Mouse (Mus musculus) kidney, postnatal 4 days (tissue): ENCODE results near the gene Atp23.
"Not testable (repeated sequence)": the region's sequence is repeated elsewhere in the genome, so short reads cannot be mapped to it uniquely, and the experiment has no call there.

Experiments
- DNase-seq, 2 experiments: peaks; one replicate each; pipeline ENCODE4 v3.0.0; 2021; ENCODE audit warnings: mixed read lengths in 2 of 2

Atp23 gene

DNA sequence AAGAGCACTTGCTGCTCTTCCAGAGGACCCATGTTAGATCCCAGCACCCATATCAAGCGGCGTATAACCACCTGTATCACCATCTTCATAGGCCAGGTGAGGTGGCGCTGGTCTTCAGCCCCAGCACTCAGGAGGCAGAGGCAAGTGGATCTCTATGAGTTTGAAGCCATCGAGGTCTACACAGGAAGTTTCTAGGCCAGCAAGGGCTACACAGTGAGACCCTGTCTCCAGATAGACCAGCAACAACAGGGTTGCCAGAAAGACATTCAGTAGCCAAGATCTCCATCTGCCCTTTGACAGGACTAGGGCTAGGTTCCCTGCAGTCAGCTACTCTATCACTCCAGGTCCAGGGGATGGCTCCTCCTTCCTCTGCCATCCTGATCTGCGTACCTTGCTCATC lies 5.7 kb upstream of the Atp23 start:
- no peak for DNase-seq

DNA sequence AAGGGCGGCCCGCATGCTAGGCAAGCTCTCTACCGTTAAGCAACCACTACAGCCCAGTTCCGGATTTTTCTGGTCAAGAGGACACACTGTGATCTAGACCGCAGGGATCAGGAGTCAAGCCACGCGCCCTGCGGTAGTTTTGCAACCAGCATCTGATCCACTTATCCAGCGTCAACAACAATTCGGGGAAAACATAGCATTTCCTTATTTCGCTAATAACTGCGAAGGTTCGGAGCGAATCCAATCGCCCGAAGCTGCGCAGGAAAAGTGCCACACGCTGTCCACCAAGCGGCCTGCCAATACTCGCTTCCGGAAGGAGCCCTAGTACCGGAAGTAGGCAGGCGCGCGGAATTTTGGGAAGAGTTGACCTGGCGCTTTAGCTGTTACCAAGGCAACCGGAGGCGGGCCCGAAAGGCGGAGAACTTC lies 4.5 kb upstream of the Atp23 start:
- peak; percentile 96 to 97 for DNase-seq

DNA sequence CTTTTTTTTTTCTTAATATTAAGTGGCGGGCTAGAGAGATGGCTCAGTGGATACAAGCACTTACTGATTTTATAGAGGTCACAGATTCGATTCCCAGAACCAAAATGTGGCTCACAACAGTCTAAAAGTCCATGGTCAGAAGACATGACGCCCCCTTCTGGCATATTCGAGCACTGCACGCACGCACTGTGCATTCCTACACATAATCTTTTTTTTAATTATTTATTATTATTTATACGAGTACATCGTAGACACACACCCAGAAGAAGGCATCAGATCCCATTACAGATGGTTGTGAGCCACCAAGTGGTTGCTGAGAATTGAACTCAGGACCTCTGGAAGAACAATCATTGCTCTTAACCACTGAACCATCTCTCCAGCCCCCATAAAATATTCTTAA lies 3.9 kb upstream of the Atp23 start:
- peak; percentile 35 to 36 for DNase-seq

DNA sequence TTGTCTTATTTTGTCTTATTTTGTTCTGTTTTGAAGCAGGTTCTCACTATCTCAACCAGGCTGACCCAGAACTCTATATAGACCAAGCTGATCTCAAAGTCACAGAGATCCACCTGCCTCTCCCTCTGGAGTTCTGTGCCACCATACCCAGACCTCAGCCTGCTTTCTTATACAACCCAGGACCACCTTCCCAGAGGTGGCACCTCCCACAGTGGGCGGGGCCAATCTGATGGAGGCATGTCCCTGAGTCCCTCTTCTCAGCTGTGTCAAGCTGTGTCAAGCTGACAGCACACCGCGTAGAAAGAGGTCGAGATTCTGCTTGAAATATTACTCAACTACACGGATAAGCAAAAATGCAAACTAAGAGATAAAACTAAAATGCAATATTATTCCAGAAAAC lies 3.1 kb upstream of the Atp23 start:
- peak; percentile 36 to 53 for DNase-seq

DNA sequence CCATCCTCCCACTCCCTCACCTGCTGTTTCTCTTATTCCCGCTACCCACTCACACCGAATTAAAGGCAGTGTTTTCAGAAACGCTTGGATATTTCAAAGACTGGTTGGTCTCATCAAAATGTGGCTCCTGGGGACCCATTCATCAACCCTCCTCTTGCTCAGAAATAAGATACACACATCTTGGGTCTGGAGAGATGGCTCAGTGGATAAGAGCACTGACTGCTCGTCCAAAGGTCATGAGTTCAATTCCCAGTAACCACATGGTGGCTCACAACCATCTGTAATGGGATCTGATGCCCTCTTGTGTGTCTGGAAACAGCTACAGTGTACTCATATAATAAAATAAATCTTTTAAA lies 311 bp upstream of the Atp23 start:
- DNase-seq, result no peak

DNA sequence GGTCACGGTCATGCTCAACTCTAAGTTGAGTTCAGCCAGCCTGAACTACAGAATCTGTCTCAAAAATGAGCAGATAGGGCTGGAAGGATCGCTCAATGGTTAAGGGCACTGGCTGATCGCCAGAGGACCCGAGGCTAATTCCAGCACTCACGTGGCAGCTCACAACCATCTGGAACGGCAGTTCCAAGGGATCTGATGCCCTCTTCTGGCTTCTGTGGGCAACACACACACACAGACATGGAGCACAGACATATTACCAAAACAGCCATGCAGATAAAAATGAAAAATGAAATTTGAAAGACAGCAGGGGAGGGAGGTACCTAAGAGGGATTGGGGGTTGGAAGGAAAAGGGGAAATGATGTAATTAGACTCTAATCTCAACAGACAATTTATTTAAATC lies 5.3 kb downstream of the Atp23 start:
- no peak for DNase-seq

DNA sequence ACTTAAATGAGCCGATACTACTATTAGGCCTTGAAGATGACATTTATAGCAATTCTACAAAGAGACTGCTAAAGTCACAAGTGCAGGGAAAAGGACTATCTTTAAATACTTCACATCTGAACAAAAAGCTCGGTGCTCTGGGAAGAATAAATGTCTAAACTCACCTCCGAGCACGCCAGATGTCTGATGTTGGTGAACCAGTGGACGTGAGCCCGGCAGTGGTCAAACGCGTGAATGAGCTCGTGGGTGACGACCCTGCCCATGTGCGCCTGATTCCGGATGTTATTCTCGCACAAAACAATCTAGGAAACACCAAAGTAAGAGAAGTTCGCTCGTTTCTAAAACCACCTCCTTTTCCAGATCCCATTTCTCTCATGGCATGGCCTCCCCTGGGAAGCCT lies 7.1 kb downstream of the Atp23 start:
- DNase-seq, result no peak

DNA sequence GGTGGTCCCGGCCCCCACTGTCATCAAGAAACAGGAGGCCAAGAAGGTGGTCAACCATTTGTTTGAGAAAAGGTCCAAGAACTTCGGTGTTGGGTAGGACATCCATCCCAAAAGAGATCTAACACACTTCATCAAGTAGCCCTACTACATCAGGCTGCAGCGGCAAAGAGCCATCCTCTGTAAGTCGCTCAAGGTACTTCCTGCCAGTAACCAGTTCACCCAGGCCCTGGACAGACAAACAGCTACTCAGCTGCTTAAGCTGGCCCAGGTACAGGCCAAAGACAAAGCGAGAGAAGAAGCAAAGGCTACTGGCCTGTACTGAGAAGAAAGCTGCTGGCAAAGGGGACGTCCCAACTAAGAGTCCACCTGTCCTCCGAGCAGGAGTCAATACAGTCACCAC lies 8.0 kb downstream of the Atp23 start:
- DNase-seq, result no peak

DNA sequence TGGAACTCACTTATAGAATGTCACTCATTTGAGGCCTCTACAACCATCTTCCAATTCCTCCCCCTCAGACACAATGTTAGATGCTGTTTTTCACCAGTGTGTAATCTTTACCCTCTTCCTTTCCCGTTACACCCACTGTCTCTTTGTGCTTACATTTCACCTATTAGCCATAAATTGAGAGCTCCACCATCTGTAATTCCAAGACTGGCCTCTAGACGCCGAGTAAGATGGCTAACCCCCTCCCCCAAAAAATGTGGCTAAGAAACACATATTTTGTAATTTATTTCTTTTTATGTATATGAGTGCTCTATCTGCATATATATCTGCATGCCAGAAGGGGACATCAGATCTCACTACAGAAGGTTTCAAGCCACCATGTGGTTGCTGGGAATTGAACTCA lies 27.4 kb downstream of the Atp23 start:
- no peak for DNase-seq

DNA sequence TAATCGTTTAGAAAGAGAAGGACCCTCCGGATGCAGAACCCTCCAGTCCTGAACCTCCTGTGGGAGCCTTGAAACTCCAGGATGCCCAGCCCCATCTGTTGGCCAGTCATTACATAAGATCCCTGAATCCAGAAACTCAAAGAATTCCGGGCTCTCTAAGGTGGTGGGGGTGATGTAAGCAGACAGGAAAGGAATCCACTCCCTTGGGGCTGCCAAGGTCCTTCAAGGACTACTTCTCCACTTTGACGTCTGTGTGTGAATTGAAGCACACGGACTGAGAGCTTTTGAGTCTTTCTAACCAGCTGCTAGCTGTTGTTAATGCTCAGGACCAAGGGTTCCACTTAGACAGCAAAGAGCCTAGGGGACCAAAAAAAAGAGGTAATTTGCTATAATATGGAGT lies 28.9 kb downstream of the Atp23 start:
- DNase-seq, result no peak

DNA sequence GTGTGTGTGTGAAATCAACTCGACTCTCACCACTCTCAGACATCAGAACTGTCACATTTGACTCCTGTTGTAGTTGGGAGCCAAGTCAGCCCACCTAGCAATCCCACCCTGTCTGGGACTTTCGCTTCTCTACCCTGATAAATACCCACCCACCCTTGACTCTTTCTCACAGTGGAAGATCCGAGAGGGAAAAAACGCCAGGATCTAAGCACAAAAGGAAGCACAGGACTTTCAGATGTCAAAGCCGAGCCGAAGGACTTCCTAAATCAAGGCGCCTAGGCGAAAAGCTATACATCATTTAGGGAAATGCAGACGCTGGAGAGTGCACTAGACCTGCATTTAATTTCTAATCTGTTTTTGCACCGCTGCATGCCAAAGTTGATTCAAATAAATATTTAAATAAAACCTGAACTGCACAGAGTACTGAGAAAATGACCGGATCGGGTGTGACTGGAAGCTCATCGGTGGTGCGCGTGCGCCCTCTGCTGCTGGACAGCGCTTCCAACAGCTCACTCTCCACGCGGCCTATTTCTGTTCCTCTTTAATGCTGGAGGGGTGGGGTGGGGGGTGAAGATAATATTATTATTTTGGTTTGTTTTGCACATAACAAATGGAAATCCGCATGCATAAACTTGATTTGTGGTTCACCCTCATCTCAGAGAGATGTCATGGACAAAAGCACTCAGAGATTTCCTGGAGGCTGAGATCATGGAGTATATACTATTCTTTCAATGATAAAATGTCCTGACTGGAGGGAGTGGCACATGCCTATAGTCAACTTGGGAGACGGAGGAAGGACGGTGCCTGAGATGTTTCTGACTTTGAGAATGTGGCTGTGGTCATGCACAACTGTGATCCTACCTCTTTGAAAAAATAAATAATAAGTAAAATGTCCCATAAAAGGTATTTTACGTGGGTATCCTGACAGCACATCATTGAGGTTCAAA lies 31.5 kb downstream of the Atp23 start:
- DNase-seq, result peak; percentile 84 to 87

DNA sequence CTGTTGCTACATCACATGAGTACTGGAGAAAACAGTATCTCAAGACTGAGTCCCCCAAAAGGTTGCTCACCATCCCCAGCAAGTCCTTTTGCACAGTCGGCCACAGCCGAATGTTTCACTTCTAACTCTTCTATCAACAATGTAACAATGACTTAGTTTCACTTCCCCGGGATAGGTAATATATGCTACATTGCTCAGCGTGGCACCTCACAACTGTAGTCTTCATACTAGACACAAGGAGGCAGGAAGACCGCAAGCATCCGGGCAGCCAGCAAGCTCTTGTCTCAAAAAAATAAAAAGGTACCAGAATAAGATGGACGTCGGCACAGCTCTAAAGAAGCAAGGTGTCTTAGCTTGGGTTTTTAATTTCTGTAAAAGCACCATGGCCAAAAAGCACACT lies 35.9 kb downstream of the Atp23 start:
- no peak for DNase-seq

DNA sequence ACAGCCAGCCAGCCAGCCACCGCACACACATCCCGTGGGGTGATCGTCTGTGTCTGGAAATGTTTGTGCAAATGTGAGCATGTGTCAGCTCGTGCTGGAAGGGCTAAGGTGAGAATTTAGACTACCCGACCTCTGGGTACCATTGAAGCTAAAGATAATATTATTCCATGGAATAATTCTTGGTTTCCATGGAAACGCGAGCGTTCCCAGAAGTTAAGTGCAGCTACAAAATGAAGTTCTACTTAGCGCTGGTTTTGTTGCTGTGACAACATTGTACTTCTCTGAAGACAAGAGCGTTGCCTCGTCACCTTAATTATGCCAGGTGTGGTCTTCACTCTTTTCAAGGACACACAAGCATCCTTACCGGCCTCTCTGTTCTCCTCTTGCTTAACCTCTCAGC lies 39.0 kb downstream of the Atp23 start:
- no peak for DNase-seq

DNA sequence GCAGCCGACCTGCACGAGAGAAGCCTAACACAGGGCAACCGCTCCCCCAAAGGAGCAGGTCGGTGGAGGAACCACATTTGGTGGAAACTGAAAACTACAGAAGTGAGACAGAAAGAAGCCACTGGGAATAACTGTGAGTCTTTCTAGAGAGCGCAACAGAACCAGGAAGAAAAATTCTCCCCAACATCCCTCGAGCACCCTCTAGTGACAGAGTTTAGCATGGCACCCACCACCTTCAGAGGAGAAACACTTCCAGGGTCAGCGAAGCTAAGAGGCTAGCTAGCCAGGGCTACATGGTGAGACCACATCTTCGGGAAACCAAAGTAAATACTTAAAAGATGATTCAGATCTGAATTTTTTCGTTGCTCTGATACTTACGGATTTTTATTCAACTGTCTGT lies 47.9 kb downstream of the Atp23 start:
- peak in 1 of 2 experiments; percentile 18 for DNase-seq

DNA sequence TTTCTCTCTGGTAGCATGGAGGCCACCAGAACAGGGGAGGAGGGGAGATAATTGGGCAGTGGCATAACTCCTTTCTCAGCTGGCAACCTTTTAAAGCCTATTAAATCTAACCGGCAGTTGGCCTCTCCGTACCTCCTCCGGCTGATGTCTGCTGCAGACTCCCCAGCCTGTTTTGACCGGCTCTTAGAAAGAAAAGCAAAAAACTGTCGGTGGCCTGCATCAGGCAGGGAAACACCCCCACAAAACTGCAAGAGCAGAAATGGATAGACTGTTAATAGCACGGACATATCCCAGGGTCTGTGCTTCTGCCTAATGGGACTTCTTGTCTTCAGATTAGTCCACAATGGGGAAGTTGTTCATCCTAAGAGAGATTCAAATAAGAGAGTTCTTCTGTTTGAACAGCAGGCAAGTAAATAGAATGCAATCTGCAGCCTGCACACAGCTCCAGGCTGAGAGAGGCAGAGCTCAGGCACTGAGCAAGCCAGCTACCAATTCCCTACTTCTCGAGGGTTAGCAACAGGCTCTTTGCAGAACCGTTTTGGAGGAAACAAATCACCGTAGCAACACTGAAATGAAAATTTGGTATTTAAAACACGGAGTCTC lies 55.7 kb downstream of the Atp23 start:
- peak; percentile 8 to 28 for DNase-seq

DNA sequence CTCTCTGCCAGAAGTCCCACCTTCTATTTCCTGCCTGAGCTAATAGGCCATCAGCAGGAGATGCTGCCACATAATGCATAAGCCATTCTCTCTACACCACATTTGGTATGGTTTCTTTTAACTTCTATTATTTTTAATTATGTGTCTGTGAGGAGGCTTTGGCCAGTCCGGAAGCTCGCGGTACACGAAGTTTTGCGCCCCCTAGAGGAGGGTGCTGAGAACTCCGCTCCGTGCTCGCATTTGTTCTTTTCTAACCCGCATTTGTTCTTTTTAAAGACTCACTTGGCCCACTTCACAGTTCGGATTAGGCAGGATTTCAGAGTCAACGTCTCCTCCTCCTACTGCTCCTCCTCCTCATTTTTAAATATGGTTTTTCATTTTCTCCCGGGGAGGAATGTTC lies 56.5 kb downstream of the Atp23 start:
- peak; percentile 41 to 55 for DNase-seq

DNA sequence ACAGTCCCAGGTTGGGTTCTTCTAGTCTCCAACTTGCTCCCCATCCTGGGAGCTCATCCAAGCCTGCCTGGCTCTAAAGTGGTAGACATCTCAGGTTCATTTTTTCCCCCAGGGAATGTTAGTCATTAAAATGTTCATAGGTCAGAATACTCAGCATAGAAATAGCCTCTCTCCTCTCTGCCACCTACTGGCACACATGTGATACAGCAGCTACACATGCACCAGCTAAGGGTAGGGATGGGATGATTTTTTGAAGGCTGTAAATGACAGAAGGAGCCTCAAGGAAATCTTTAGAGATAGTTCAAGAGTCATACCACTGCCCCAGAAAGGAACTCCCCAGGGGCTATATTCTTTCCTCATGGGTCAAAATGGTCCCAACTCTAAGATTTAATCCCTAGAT lies 60.9 kb downstream of the Atp23 start:
- no peak for DNase-seq

DNA sequence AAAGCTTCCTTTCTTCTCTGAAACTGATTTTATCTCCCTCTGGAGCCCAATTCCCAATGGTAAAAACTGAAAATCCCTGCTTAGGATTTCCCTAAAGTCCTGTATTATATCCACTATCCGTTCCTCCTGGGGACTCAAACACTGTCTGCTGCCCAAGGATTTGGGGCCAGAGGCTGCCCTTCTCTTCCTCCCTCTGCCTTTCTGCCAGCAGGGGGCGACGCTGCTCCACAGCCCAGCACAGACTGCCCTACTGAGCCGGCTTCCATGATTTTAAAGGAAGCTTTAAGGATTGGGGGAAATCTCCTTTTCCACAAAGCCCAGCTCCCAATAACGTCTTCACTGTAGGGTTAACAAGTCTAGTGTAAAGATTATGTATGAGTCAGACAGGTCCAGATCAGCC lies 68.1 kb downstream of the Atp23 start:
- peak; percentile 41 to 50 for DNase-seq

DNA sequence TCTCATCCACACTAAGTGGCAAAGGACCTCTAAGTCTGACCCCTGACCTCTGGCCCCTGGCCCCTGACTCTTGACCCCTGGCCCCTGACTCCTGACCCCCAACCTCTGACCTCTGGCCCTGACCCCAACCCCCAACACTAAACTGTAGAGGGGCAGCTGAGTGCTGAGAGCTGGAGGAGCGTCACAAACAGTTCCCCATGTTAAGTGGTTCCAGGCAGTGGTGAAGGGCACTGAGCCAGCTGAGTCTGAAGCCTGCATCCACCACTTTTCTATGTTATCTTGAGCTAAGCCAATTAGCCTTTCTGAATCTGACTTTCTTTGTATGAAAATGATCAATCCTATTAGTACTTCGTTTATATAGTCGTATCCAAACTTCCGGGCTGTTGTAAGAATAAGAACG lies 69.8 kb downstream of the Atp23 start:
- no peak for DNase-seq

DNA sequence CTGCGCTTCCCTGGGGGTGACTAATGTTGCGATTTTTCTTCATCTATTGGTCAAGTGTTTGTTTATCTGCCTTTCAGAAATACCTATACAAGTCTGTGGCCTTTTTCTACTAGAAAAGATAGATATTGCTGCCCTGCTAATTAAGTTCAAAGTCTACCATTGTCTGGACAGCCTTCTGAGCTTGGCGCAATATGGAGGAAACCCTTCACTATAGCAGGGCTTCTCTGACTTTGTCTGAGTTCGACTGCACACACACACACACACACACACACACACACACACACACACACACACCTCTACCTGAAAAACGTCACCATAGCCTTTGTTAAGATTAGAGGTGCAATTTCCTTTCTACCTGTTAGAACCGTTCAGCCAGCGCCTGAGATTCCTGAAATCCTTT lies 72.5 kb downstream of the Atp23 start:
- no peak for DNase-seq

DNA sequence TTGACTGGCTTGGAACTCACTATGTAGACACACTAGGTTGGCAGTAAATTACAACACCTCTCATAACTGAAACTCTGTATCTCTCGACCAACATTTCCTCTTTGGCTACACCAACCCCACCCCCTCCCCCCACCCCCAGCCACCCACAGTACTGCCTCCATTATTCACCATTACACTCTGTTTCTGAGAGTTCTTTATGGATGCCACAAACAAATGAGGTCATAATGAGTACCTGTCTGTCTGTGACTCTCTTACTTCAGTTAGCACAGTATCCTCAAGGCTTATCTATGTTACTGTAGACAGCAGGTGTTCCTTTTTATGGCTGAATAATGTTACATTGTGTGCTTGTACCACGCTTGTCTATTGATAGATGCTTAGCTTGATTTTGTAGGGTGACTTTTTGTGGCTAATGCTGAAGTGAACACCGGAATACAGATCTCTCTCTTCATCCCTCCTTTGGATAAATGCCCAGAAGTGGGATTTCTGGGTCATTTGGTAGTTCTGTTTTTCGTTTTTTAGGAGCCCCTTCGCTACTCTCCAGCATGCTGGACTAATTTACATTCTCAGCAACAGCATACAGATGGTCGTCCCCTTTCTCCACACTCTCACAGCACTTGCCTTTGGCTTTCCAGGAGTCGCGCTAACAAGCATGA lies 73.1 kb downstream of the Atp23 start:
- DNase-seq, result no peak

DNA sequence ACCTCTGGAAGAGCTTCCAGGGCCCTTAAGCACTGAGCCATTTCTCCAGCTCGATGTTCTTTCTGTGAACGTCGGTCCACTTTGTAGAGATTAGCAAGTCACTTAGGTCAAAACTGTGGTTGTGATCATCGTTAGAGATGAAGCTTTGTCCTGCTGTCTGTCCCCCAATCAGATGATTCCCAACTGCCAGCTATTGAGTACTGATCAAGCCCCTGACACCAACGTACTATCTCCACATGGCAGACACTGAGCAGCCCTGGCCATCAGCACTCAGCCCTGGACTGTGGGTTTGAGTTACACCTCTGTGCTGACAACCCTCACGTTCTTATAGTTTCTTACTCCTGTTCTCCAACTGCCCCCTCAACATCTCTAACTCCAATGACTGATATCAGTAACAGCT lies 74.2 kb downstream of the Atp23 start:
- no peak for DNase-seq

DNA sequence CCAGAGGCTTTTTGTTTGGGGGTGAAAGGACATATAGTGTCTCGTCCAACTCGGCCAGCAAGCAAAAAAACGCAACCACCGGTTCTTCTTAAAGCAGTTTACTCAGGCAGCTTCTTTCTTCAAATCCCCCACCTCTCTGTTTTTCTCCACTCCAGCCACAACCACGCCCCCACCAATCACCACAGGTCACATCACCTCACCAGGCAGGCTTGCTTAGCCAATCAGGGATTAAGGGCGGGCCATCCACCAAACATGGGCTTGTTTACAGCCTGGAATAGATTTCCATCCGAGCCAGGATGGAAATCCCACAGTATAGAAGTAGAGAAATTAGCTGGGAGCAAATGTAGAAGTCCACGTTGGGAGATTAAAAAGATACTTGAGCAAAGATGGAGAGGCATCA lies 74.9 kb downstream of the Atp23 start:
- not testable (repeated sequence) for DNase-seq

DNA sequence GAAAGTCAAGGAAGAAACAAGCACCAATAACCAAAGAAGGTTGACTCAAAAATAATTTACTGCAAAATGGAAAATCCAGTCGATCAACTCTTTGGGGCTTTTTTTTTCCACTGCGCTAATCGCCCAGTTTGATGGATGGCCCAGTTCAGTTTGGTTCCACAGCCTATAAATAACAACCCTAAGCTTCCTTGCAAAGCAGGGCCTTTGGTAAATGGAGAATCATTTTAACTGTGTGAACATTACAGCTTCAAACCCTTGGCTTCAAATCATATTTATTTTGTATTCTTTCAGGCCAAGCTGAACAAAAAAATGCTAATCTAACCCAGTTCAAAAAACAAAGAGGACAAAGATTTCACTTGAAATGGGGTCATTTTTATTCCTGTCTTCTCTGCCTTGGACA lies 78.7 kb downstream of the Atp23 start:
- DNase-seq, result no peak
